ENCODE assay signal across 7 mouse cellular contexts in the genomic region with DNA sequence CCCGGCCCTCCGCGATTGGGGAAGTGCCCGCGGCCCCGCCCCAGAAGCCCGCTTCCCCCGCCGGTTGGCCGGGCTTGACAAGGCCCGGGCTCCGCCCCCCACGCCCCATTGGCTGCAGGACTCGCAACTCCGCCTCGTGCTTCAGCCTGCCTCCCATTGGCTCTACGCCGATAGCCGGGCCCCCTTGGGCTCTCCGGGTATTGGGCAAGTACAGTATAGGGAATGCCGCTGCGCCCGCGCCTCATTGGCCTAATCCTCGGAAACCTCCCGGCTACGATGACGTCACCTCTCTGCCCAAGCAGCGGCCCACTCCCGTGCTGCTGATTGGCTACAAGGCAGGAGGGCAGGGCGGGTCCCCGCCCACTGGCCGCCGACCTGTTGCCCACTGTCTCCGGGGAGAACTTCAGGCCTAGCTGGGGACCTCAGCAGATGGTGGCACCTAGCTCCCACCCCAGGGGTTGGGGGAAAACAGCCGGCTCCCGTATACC. TPM values are rescaled to one million over a fixed set of nuclear protein-coding genes. Genes with fewer than 3 reads are reported as not detected.
DNase-seq lines count a peak whose midpoint lies in the region; ATAC-seq lines count a peak whose summit lies in the region.

No protein-coding gene starts in this region.

- 0 out of 2 replicates have a peak overlapping the region, but pooled peaks have one; percentile 24 for H3K27ac ChIP-seq in embryonic facial prominence, embryonic 12.5 days
- no peak overlapping the region for H3K27ac ChIP-seq in limb, embryonic 11.5 days (replicated peaks; ENCODE audit: low read depth, low read length)
- peak overlapping the region; percentile 74 for H3K27ac ChIP-seq in midbrain, embryonic 14.5 days (replicated peaks; ENCODE audit: low read depth, low read length)

- peak overlapping the region; percentile 90 for H3K4me3 ChIP-seq in embryonic facial prominence, embryonic 12.5 days
- peak overlapping the region; percentile 87 for H3K4me3 ChIP-seq in limb, embryonic 11.5 days (ENCODE audit: low read depth, low read length)
- H3K4me3 ChIP-seq in midbrain, embryonic 14.5 days (replicated peaks; ENCODE audit: low read depth, low read length) = peak overlapping the region; percentile 97

- no peaks in the 10 kb centered on the region for H3K27me3 ChIP-seq in embryonic facial prominence, embryonic 12.5 days
- H3K27me3 ChIP-seq in limb, embryonic 11.5 days (ENCODE audit: control insufficient read depth, insufficient read depth, low read length) = no peaks in the 10 kb centered on the region
- H3K27me3 ChIP-seq in midbrain, embryonic 14.5 days (ENCODE audit: control insufficient read depth, insufficient read depth, low read length) = no peaks in the 10 kb centered on the region

- WGBS in embryonic facial prominence, embryonic 12.5 days = under 1% methylated on average over 25 of the region's 37 CpGs
- WGBS in limb, embryonic 11.5 days = under 1% methylated on average over 29 of the region's 37 CpGs
- under 1% methylated on average over 37 of the region's 37 CpGs for WGBS in midbrain, embryonic 14.5 days

- H3K4me1 ChIP-seq in embryonic facial prominence, embryonic 12.5 days = peaks cover 11% of the 10 kb centered on the region
- H3K4me1 ChIP-seq in limb, embryonic 11.5 days (ENCODE audit: control insufficient read depth, insufficient read depth, low read length) = 0 out of 2 replicates have a peak, but pooled peaks cover 2% of the 10 kb centered on the region
- peaks cover 18% of the 10 kb centered on the region; the same call in 1 of the 2 replicates for H3K4me1 ChIP-seq in midbrain, embryonic 14.5 days (ENCODE audit: control insufficient read depth, insufficient read depth, low read length)

- H3K9me3 ChIP-seq in embryonic facial prominence, embryonic 12.5 days = no peaks in the 10 kb centered on the region
- H3K9me3 ChIP-seq in limb, embryonic 11.5 days (ENCODE audit: control insufficient read depth, low read length) = no peaks in the 10 kb centered on the region
- H3K9me3 ChIP-seq in midbrain, embryonic 14.5 days (ENCODE audit: control insufficient read depth, low read length) = no peaks in the 10 kb centered on the region

- peak overlapping the region; percentile 92 for H3K4me2 ChIP-seq in embryonic facial prominence, embryonic 12.5 days (replicated peaks)
- peak overlapping the region; percentile 68 for H3K4me2 ChIP-seq in limb, embryonic 11.5 days (ENCODE audit: low read depth, severe bottlenecking)
- peak overlapping the region; percentile 63 for H3K4me2 ChIP-seq in midbrain, embryonic 14.5 days (ENCODE audit: low read length)

- peak; percentile 100 for ATAC-seq in embryonic facial prominence, embryonic 12.5 days (ENCODE audit: insufficient number of reproducible peaks, insufficient read depth, low FRiP score, low TSS enrichment)
- ATAC-seq in limb, embryonic 11.5 days (ENCODE audit: insufficient number of reproducible peaks, low FRiP score, low TSS enrichment, low read depth) = peak; percentile 100
- ATAC-seq in midbrain, embryonic 14.5 days (ENCODE audit: low FRiP score, low TSS enrichment) = peak; percentile 100

- peaks cover 34% of the 10 kb centered on the region for H3K36me3 ChIP-seq in embryonic facial prominence, embryonic 12.5 days
- H3K36me3 ChIP-seq in limb, embryonic 11.5 days (ENCODE audit: control insufficient read depth, insufficient read depth, low read length) = peaks cover 2% of the 10 kb centered on the region; the same call in 1 of the 2 replicates
- peaks cover 33% of the 10 kb centered on the region for H3K36me3 ChIP-seq in midbrain, embryonic 14.5 days (ENCODE audit: control insufficient read depth, insufficient read depth, low read length)

- DNase-seq in adrenal gland, postnatal 25 days = peak; percentile 100
- DNase-seq in heart, adult 11 months = peak; percentile 100
- DNase-seq in kidney, adult 18-20 months = peak; percentile 100
- peak; percentile 100 for DNase-seq in limb, embryonic 11.5 days (ENCODE audit: low spot score)
- peak; percentile 100 for DNase-seq in midbrain, embryonic 14.5 days
- peak; percentile 99 to 100 for DNase-seq in spleen, adult 18-20 months

- H3K9ac ChIP-seq in embryonic facial prominence, embryonic 12.5 days = peak overlapping the region; percentile 54
- no peak overlapping the region; the same call in 1 of the 2 replicates for H3K9ac ChIP-seq in limb, embryonic 11.5 days (ENCODE audit: low read length)
- peak overlapping the region; percentile 38; the same call in 1 of the 2 replicates for H3K9ac ChIP-seq in midbrain, embryonic 14.5 days (replicated peaks; ENCODE audit: low read length)

RNA-seq across cellular contexts. Expression of a gene that starts 0.3 kb away (rescaled TPM):
- 12.7 and 13.0 TPM in 2 replicates for total RNA-seq in adrenal gland, postnatal 25 days (2021)
- polyA plus RNA-seq in embryonic facial prominence, embryonic 12.5 days (2016; fragmentation: Nextera tagmentation; extraction: Ambion mirVana) = 17.9 and 18.6 TPM in 2 replicates
- polyA plus RNA-seq in limb, embryonic 11.5 days (2014; fragmentation: Nextera tagmentation; extraction: Ambion mirVana) = 12.8 and 13.4 TPM in 2 replicates
- polyA plus RNA-seq in midbrain, embryonic 14.5 days (2014; fragmentation: Nextera tagmentation; extraction: Ambion mirVana) = 16.2 and 24.2 TPM in 2 replicates

RNA-seq across cellular contexts. Expression of a gene that starts 15.0 kb away (rescaled TPM):
- total RNA-seq in adrenal gland, postnatal 25 days (2021) = 66.3 and 69.1 TPM in 2 replicates
- 126 and 128 TPM in 2 replicates for polyA plus RNA-seq in embryonic facial prominence, embryonic 12.5 days (2016; fragmentation: Nextera tagmentation; extraction: Ambion mirVana)
- 152 and 154 TPM in 2 replicates for polyA plus RNA-seq in limb, embryonic 11.5 days (2014; fragmentation: Nextera tagmentation; extraction: Ambion mirVana)
- polyA plus RNA-seq in midbrain, embryonic 14.5 days (2014; fragmentation: Nextera tagmentation; extraction: Ambion mirVana) = 101 and 105 TPM in 2 replicates

RNA-seq across cellular contexts. Expression of a gene that starts 41.3 kb away (rescaled TPM):
- not detected in 2 replicates for total RNA-seq in adrenal gland, postnatal 25 days (2021)
- 1.7 and 2.1 TPM in 2 replicates for polyA plus RNA-seq in embryonic facial prominence, embryonic 12.5 days (2016; fragmentation: Nextera tagmentation; extraction: Ambion mirVana)
- polyA plus RNA-seq in limb, embryonic 11.5 days (2014; fragmentation: Nextera tagmentation; extraction: Ambion mirVana) = 0.99 and 1.3 TPM in 2 replicates
- 0.76 and 0.92 TPM in 2 replicates for polyA plus RNA-seq in midbrain, embryonic 14.5 days (2014; fragmentation: Nextera tagmentation; extraction: Ambion mirVana)
